Mouse (Mus musculus): ENCODE measurements around the gene Asprv1. TPM values are rescaled to one million over a fixed set of nuclear protein-coding genes. Genes with fewer than 3 reads are reported as not detected.

Gene Asprv1
- total RNA-seq, 1 experiment: 0.71 TPM

DNA sequence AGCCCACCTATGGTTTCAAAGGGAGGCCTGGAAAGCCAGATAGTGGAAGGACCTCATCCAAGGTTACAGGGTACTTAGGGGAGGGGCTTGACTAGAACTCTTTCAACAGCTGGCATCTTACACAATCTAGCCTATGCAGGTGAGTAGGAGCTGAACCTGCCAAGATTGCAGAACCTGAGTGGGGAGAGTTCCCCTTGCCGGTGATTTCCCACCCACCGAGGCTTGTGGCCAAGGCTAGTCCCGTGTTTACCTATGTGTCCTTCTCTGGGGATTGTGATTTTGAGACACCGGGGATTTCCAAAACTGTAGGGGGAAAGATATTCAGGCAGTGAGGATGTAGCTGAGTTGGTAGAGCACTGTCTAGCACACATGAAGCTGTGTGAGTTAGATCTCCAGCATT lies 12.7 kb upstream of the Asprv1 start:
- no peak overlapping the region for H3K4me3 ChIP-seq (ENCODE audit: insufficient read depth in 1 of 2, low read depth in 1 of 2, low read length in 2 of 2, poor library complexity in 1 of 2, severe bottlenecking in 1 of 2)
- no peak overlapping the region for H3K27ac ChIP-seq (ENCODE audit: insufficient read depth, low read depth, low read length, poor library complexity, severe bottlenecking)
- peaks cover 0 to 9% of the 10 kb centered on the region in 2 experiments; a peak in 1 of 4 replicates for H3K4me1 ChIP-seq (ENCODE audit: control insufficient read depth in 2 of 2, insufficient read depth in 2 of 2, low read length in 2 of 2, poor library complexity in 1 of 2)
- H3K9ac ChIP-seq (ENCODE audit: insufficient read depth, low read depth, low read length, poor library complexity, severe bottlenecking): no peak overlapping the region
- DNase-seq (ENCODE audit: low read depth, low spot score): no peak
- TF ChIP-seq HCFC1 (IDR thresholded peaks at IDR 0.05; ENCODE audit: borderline replicate concordance, insufficient read depth, low read length): no peak
- TF ChIP-seq CHD2 (IDR thresholded peaks at IDR 0.05; ENCODE audit: low read depth, low read length): no peak
- TF ChIP-seq ZNF384 (IDR thresholded peaks at IDR 0.05; ENCODE audit: low read depth, low read length): no peak
- no peak for TF ChIP-seq MAFK (IDR thresholded peaks at IDR 0.05; ENCODE audit: insufficient read depth, low read depth, low read length)
- TF ChIP-seq ZC3H11A (IDR thresholded peaks at IDR 0.05; ENCODE audit: borderline replicate concordance, low read depth, low read length): no peak
- H3K36me3 ChIP-seq (ENCODE audit: control insufficient read depth, insufficient read depth, low read length, poor library complexity, severe bottlenecking): no peaks in the 10 kb centered on the region
- in situ Hi-C loops (cut with MboI; ENCODE audit: low sequenced_read_pairs in 2 of 2, unreplicated experiment in 2 of 2): no loop called here
- H3K9me3 ChIP-seq (ENCODE audit: control insufficient read depth, insufficient read depth, low read depth, low read length): no peaks in the 10 kb centered on the region

DNA sequence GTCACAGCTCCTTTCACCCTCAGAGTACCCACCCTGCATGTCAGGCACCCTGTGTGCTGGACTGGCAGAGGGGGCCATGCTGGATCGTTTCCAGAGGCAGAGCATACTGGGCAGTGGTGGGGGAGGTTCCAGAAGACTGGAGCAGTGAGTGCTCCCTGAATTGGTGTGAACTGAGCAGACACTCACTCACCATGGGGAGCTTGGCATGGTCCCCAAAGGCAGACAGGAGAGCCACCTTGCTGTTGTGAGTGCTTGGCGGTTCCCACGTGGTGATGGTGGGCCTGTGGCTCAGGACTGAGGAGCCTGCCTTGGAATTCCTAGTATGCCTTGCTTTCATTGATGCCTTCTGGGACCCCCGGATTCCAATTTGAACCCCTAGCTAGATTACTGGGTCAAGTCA lies 4.8 kb upstream of the Asprv1 start:
- H3K27ac ChIP-seq (ENCODE audit: insufficient read depth, low read depth, low read length, poor library complexity, severe bottlenecking): no peak overlapping the region
- TF ChIP-seq MAFK (IDR thresholded peaks at IDR 0.05; ENCODE audit: insufficient read depth, low read depth, low read length) (no peak), CHD2 (IDR thresholded peaks at IDR 0.05; ENCODE audit: low read depth, low read length) (no peak), ZNF384 (IDR thresholded peaks at IDR 0.05; ENCODE audit: low read depth, low read length) (no peak), HCFC1 (IDR thresholded peaks at IDR 0.05; ENCODE audit: borderline replicate concordance, insufficient read depth, low read length) (no peak), ZC3H11A (IDR thresholded peaks at IDR 0.05; ENCODE audit: borderline replicate concordance, low read depth, low read length) (no peak)
- H3K4me3 ChIP-seq (ENCODE audit: insufficient read depth in 1 of 2, low read depth in 1 of 2, low read length in 2 of 2, poor library complexity in 1 of 2, severe bottlenecking in 1 of 2): no peak overlapping the region
- no peaks in the 10 kb centered on the region for H3K9me3 ChIP-seq (ENCODE audit: control insufficient read depth, insufficient read depth, low read depth, low read length)
- H3K9ac ChIP-seq (ENCODE audit: insufficient read depth, low read depth, low read length, poor library complexity, severe bottlenecking): no peak overlapping the region
- in situ Hi-C loops (cut with MboI; ENCODE audit: low sequenced_read_pairs in 2 of 2, unreplicated experiment in 2 of 2): no loop called here
- no peak for DNase-seq (ENCODE audit: low read depth, low spot score)
- H3K36me3 ChIP-seq (ENCODE audit: control insufficient read depth, insufficient read depth, low read length, poor library complexity, severe bottlenecking): no peaks in the 10 kb centered on the region
- peaks cover 5 to 8% of the 10 kb centered on the region in 2 experiments; a peak in 2 of 4 replicates for H3K4me1 ChIP-seq (ENCODE audit: control insufficient read depth in 2 of 2, insufficient read depth in 2 of 2, low read length in 2 of 2, poor library complexity in 1 of 2)

DNA sequence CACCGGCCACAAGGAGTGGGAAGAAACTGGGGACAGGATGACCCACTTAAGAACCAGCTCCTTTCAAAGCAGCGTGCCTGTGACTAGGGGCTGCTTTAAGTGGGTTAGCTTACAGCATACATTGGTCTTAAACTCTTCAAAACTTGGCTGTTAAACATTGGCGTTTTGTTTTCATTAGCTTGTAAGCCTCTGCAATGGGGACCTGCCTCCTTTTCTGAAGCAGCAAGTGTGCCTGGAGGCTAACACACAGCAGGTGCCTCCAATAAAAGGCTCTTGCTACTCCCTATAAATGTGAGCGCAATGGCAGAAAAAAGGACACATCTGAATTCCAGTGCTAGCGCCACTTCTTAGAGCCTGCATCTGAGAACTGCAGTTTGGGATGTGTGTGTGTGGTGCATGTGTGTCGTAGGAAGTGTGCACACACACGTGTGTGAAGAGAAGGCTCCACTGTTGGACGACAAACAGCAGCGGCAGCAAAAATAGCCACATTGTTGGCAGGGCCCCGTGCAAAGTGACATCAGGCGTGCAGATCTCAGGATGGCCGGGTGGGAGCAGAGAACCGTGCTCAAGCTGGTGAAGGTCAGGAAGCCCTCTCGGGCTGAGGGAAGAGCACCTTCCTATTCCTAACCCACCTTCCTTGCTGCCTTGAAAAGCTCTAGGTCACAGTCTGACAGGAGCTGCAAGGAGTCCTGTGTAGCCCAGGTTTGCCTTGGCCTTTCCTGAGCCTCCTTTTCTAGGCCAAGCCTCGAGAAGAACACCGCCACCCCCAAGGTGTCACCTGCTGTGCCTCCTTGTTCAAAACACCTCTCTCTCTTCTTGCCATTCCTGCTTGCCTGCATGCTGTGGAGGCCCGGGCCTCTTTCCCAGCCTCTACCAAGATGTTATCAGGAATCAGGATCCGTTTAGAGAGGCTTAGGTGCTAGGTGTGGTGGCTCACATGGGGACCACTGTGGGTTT lies 3.6 kb upstream of the Asprv1 start:
- Histone ChIP-seq H3K27ac (ENCODE audit: insufficient read depth, low read depth, low read length, poor library complexity, severe bottlenecking) (no peak overlapping the region), H3K4me3 (ENCODE audit: insufficient read depth in 1 of 2, low read depth in 1 of 2, low read length in 2 of 2, poor library complexity in 1 of 2, severe bottlenecking in 1 of 2) (no peak overlapping the region), H3K9ac (ENCODE audit: insufficient read depth, low read depth, low read length, poor library complexity, severe bottlenecking) (no peak overlapping the region), H3K9me3 (ENCODE audit: control insufficient read depth, insufficient read depth, low read depth, low read length) (no peaks in the 10 kb centered on the region), H3K4me1 (ENCODE audit: control insufficient read depth in 2 of 2, insufficient read depth in 2 of 2, low read length in 2 of 2, poor library complexity in 1 of 2) (peaks cover 5 to 6% of the 10 kb centered on the region in 2 experiments; a peak in 2 of 4 replicates), H3K36me3 (ENCODE audit: control insufficient read depth, insufficient read depth, low read length, poor library complexity, severe bottlenecking) (no peaks in the 10 kb centered on the region)
- DNase-seq (ENCODE audit: low read depth, low spot score): no peak
- in situ Hi-C loops (cut with MboI; ENCODE audit: low sequenced_read_pairs in 2 of 2, unreplicated experiment in 2 of 2): no loop called here
- TF ChIP-seq CHD2 (IDR thresholded peaks at IDR 0.05; ENCODE audit: low read depth, low read length) (no peak), ZC3H11A (IDR thresholded peaks at IDR 0.05; ENCODE audit: borderline replicate concordance, low read depth, low read length) (no peak), ZNF384 (IDR thresholded peaks at IDR 0.05; ENCODE audit: low read depth, low read length) (no peak), MAFK (IDR thresholded peaks at IDR 0.05; ENCODE audit: insufficient read depth, low read depth, low read length) (no peak), HCFC1 (IDR thresholded peaks at IDR 0.05; ENCODE audit: borderline replicate concordance, insufficient read depth, low read length) (no peak)

DNA sequence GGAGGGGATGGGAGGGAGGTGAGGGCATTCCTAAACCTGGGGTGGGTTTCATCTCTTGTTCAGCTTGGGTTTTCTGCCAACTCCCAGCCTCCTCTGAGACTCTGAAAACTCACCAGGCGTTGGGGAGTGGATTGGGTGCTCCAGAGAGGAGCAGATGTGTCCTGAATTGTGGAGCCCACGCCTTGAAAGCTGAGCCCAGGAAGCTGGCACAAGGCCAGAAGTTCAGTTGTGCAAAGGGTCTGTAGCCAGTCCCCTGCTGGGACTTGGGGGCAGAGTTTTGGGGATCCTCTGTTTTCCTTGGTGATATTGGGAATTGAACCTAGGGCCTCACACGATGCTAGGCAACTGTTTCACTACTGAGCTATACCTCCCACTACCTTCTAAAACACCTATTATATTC lies 2.2 kb downstream of the Asprv1 start:
- Histone ChIP-seq H3K4me1 (ENCODE audit: control insufficient read depth in 2 of 2, insufficient read depth in 2 of 2, low read length in 2 of 2, poor library complexity in 1 of 2) (peaks cover 0 to 8% of the 10 kb centered on the region in 2 experiments; a peak in 1 of 4 replicates), H3K9me3 (ENCODE audit: control insufficient read depth, insufficient read depth, low read depth, low read length) (no peaks in the 10 kb centered on the region), H3K9ac (ENCODE audit: insufficient read depth, low read depth, low read length, poor library complexity, severe bottlenecking) (no peak overlapping the region), H3K36me3 (ENCODE audit: control insufficient read depth, insufficient read depth, low read length, poor library complexity, severe bottlenecking) (no peaks in the 10 kb centered on the region), H3K27ac (ENCODE audit: insufficient read depth, low read depth, low read length, poor library complexity, severe bottlenecking) (no peak overlapping the region), H3K4me3 (ENCODE audit: insufficient read depth in 1 of 2, low read depth in 1 of 2, low read length in 2 of 2, poor library complexity in 1 of 2, severe bottlenecking in 1 of 2) (no peak overlapping the region)
- no peak for TF ChIP-seq ZNF384 (IDR thresholded peaks at IDR 0.05; ENCODE audit: low read depth, low read length)
- no peak for TF ChIP-seq HCFC1 (IDR thresholded peaks at IDR 0.05; ENCODE audit: borderline replicate concordance, insufficient read depth, low read length)
- TF ChIP-seq ZC3H11A (IDR thresholded peaks at IDR 0.05; ENCODE audit: borderline replicate concordance, low read depth, low read length): no peak
- TF ChIP-seq MAFK (IDR thresholded peaks at IDR 0.05; ENCODE audit: insufficient read depth, low read depth, low read length): no peak
- in situ Hi-C loops (cut with MboI; ENCODE audit: low sequenced_read_pairs in 2 of 2, unreplicated experiment in 2 of 2): no loop called here
- DNase-seq (ENCODE audit: low read depth, low spot score): no peak

All from ES-E14 (cell line).